Mouse (Mus musculus) midbrain, embryonic 13.5 days (tissue): ENCODE measurements around the gene Unc5b. TPM values are rescaled to one million over a fixed set of nuclear protein-coding genes. Genes with fewer than 3 reads are reported as not detected.

ENCODE experiments used
- ATAC-seq: fragments of 200-750 bp; cut with Nextera tagmentation; 2 replicates; pipeline ENCODE4 v1.8.0; 2017; ENCODE audit warnings: mild to moderate bottlenecking, moderate TSS enrichment, moderate library complexity
- H3K27ac ChIP-seq: fragments of 300-500 bp; sonication (generic); 2 replicates; pipeline ENCODE4 v1.5.1; 2015; ENCODE audit warnings: inconsistent platforms, mild to moderate bottlenecking, moderate library complexity
- H3K27me3 ChIP-seq: fragments of 300-500 bp; sonication (generic); 2 replicates; pipeline ENCODE4 v1.6.1; 2015; ENCODE audit warnings: mild to moderate bottlenecking, inconsistent platforms
- H3K36me3 ChIP-seq: fragments of 300-500 bp; sonication (generic); 2 replicates; pipeline ENCODE4 v1.6.1; 2015; ENCODE audit warnings: mild to moderate bottlenecking, inconsistent platforms
- H3K4me1 ChIP-seq: fragments of 300-500 bp; sonication (generic); replicated peaks from 2 replicates; pipeline ENCODE4 v1.6.1; 2015; ENCODE audit warnings: inconsistent platforms
- H3K4me2 ChIP-seq: fragments of 300-500 bp; sonication (generic); replicated peaks from 2 replicates; pipeline ENCODE4 v1.6.1; 2015; ENCODE audit warnings: moderate library complexity, mild to moderate bottlenecking, inconsistent platforms
- H3K4me3 ChIP-seq: fragments of 300-500 bp; sonication (generic); replicated peaks from 2 replicates; pipeline ENCODE4 v1.5.1; 2015; ENCODE audit warnings: mild to moderate bottlenecking, inconsistent platforms
- H3K9ac ChIP-seq: fragments of 300-500 bp; sonication (generic); replicated peaks from 2 replicates; pipeline ENCODE4 v1.6.1; 2015; ENCODE audit warnings: mild to moderate bottlenecking, inconsistent platforms
- H3K9me3 ChIP-seq: fragments of 300-500 bp; sonication (generic); 2 replicates; pipeline ENCODE4 v1.6.1; 2016; ENCODE audit warnings: mild to moderate bottlenecking, inconsistent platforms
- WGBS: fragments of 180-500 bp; shearing (Covaris S2); methylation state at CpG from one replicate; pipeline ENCODE4 v1.1.7; 2015; 5-methylcytosine and 5-hydroxymethylcytosine counted together
- polyA plus RNA-seq: library from polyadenylated mRNA; unstranded; fragments of >200 nt; fragmentation: Nextera tagmentation; extraction: Ambion mirVana; gene quantifications from 2 replicates; pipeline ENCODE4 v1.2.1, GENCODE M21; 2015

Gene Unc5b
- polyA plus RNA-seq, 1 experiment from 2014 or later, result 4.0 TPM

GRCm38 (mm10) chr10:60767400-60767799 is 64.0 kb downstream of the Unc5b start:
- ATAC-seq, result no peak
- Histone ChIP-seq H3K4me1 (no peaks in the 10 kb centered on the region), H3K27me3 (no peaks in the 10 kb centered on the region), H3K9ac (no peak overlapping the region), H3K27ac (no peak overlapping the region), H3K4me3 (no peak overlapping the region), H3K36me3 (peaks cover 6% of the 10 kb centered on the region; the same call in 1 of the 2 replicates), H3K9me3 (no peaks in the 10 kb centered on the region), H3K4me2 (no peak overlapping the region)
- WGBS, result 90% methylated on average over 7 of the region's 7 CpGs

DNA sequence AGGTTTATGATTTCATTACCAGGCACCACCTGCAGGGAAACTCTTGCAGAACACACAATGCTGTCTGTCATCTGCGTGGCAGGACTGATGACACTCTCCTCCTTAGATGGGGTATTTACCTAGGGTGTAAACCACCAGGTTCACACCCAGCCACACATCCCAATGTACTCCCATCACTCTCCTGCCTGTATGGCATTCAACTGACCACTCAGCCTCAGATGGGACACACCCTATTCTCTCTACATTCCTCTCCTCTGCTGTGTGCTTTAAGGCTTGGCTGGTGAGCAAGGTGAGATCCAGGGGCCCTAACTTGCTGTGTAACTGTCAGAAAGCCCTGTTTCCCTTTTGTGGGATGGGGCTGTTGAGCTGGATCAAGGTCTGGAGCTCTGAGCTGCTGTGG is 69.3 kb downstream of the Unc5b start:
- Histone ChIP-seq H3K36me3 (peaks cover 6% of the 10 kb centered on the region; the same call in 1 of the 2 replicates), H3K9ac (no peak overlapping the region), H3K27me3 (0 out of 2 replicates have a peak, but pooled peaks cover 6% of the 10 kb centered on the region), H3K4me3 (no peak overlapping the region), H3K4me1 (no peaks in the 10 kb centered on the region), H3K4me2 (no peak overlapping the region), H3K27ac (no peak overlapping the region), H3K9me3 (no peaks in the 10 kb centered on the region)
- ATAC-seq, result no peak
- 88% methylated on average over 1 of the region's 1 CpGs for WGBS

- 5% methylated on average over 14 of the region's 14 CpGs for WGBS
- ATAC-seq, result peak; percentile 88
- H3K9ac ChIP-seq, result no peak overlapping the region
Measured at GRCm38 (mm10) chr10:60760377-60760776, 71.0 kb downstream of the Unc5b start.

GRCm38 (mm10) chr10:60756992-60757391 is 74.4 kb downstream of the Unc5b start:
- Histone ChIP-seq H3K27ac (no peak overlapping the region), H3K9ac (no peak overlapping the region), H3K4me1 (peaks cover 5% of the 10 kb centered on the region), H3K9me3 (no peaks in the 10 kb centered on the region), H3K36me3 (no peaks in the 10 kb centered on the region), H3K4me3 (no peak overlapping the region), H3K27me3 (0 out of 2 replicates have a peak, but pooled peaks cover 6% of the 10 kb centered on the region), H3K4me2 (no peak overlapping the region)
- no peak for ATAC-seq
- 6% methylated on average over 7 of the region's 7 CpGs for WGBS

More at GRCm38 (mm10) chr10:60760377-60760776, 71.0 kb downstream of the Unc5b start:
- H3K4me2 ChIP-seq, result no peak overlapping the region
- no peaks in the 10 kb centered on the region for H3K4me1 ChIP-seq
- H3K36me3 ChIP-seq, result no peaks in the 10 kb centered on the region
- H3K27ac ChIP-seq, result no peak overlapping the region; the same call in 1 of the 2 replicates
- 0 out of 2 replicates have a peak, but pooled peaks cover 6% of the 10 kb centered on the region for H3K27me3 ChIP-seq
- H3K9me3 ChIP-seq, result no peaks in the 10 kb centered on the region
- no peak overlapping the region for H3K4me3 ChIP-seq

DNA sequence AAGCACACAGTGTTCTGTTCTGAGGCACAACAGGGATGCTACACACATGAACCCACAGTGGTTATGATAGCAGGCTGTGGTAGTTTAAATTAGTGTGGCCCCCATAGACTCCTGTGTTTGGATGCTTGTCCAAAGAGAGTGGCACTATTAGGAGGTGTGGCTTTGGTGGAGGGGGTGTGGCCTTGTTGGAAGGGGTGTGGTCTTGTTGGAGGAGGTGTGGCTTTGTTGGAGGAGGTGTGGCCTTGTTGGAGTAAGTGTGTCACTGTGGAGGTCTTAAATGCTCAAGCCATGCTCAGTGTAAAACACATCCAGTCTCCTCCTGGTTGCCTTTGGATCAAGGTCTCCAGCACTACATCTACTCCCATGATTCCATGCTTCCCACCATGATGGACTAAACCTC is 75.2 kb downstream of the Unc5b start:
- Histone ChIP-seq H3K4me1 (peaks cover 13% of the 10 kb centered on the region), H3K27me3 (0 out of 2 replicates have a peak, but pooled peaks cover 6% of the 10 kb centered on the region), H3K9ac (no peak overlapping the region), H3K9me3 (no peaks in the 10 kb centered on the region), H3K4me2 (no peak overlapping the region), H3K4me3 (no peak overlapping the region), H3K27ac (no peak overlapping the region), H3K36me3 (no peaks in the 10 kb centered on the region)
- no peak for ATAC-seq

- Histone ChIP-seq H3K9me3 (no peaks in the 10 kb centered on the region), H3K4me2 (no peak overlapping the region), H3K4me3 (no peak overlapping the region), H3K27me3 (0 out of 2 replicates have a peak, but pooled peaks cover 6% of the 10 kb centered on the region), H3K27ac (no peak overlapping the region), H3K4me1 (peaks cover 25% of the 10 kb centered on the region), H3K36me3 (peaks cover 6% of the 10 kb centered on the region; the same call in 1 of the 2 replicates), H3K9ac (no peak overlapping the region)
- WGBS, result 75% methylated on average over 8 of the region's 8 CpGs
- no peak for ATAC-seq
Measured at GRCm38 (mm10) chr10:60753941-60754340, 77.4 kb downstream of the Unc5b start.

DNA sequence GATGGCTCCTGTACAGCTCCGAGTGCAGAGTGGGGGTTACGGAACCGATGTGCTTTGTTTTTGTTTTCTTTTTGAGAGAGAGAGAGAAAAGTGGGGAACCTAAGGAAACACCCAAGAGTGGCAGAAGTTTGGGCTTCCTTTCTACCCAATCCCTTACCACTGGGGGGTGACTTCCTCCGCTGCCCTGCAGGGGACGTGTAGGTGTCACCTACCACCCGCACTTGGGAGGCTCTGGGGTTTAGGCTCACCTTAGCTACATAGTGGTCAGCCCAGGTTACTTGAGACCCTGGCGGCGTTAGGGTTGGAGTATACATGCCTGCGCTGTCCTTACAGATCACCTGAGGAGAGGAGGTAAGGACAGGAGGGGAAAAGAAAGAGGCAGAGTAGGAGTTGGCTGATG is 78.1 kb downstream of the Unc5b start:
- no peaks in the 10 kb centered on the region for H3K9me3 ChIP-seq
- 72% methylated on average over 9 of the region's 9 CpGs for WGBS
- no peak overlapping the region for H3K27ac ChIP-seq
- ATAC-seq, result no peak
- H3K4me2 ChIP-seq, result no peak overlapping the region
- 0 out of 2 replicates have a peak, but pooled peaks cover 1% of the 10 kb centered on the region for H3K27me3 ChIP-seq
- peaks cover 32% of the 10 kb centered on the region for H3K4me1 ChIP-seq
- H3K4me3 ChIP-seq, result no peak overlapping the region
- H3K9ac ChIP-seq, result no peak overlapping the region
- H3K36me3 ChIP-seq, result peaks cover 11% of the 10 kb centered on the region; the same call in 1 of the 2 replicates

GRCm38 (mm10) chr10:60752040-60753020 is 79.1 kb downstream of the Unc5b start, which contains the start of gene Slc29a3:
Gene Slc29a3 (minus strand): TSS chr10:60752794.
- H3K4me3 ChIP-seq, result peak within 1 kb of the TSS; percentile 54
- H3K9ac ChIP-seq, result peak within 1 kb of the TSS; percentile 69
- peak within 1 kb of the TSS; percentile 59 for H3K4me2 ChIP-seq
- H3K36me3 ChIP-seq, result peaks cover 11% of the 10 kb centered on the region; the same call in 1 of the 2 replicates
- peaks cover 40% of the 10 kb centered on the region for H3K4me1 ChIP-seq
- no peaks in the 10 kb centered on the region for H3K27me3 ChIP-seq
- H3K9me3 ChIP-seq, result no peaks in the 10 kb centered on the region
- peak within 1 kb of the TSS; percentile 41 for H3K27ac ChIP-seq
- ATAC-seq, result peak; percentile 92
- 5% methylated on average over 41 of the region's 41 CpGs for WGBS

DNA sequence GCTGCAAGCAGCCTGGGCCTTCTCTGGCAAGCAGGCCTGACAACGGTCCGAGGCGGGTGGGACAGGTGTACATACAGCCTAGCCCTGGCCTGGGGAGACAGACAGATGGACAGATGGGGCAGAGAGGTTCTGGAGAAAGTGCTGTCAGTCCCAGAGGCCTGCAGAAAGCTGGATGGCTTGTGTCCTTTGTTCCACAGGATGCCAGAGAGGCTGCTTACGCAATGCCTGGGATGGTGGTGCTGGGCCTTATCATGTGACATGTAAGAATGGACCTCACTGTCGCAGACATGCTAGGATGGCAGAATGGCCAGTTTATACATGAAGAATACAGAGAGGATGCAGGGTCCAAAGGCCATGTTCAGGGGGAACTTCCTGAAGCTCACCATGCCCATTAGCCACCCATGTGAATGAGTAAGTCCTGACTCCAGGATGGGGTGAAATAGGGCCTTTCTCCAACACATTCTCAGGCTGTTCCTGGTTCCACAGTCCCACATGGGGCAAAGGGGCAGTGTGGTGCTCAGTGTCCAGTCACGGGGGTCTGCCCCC is 83.6 kb downstream of the Unc5b start:
- Histone ChIP-seq H3K4me2 (no peak overlapping the region), H3K36me3 (peaks cover 11% of the 10 kb centered on the region; the same call in 1 of the 2 replicates), H3K27me3 (no peaks in the 10 kb centered on the region), H3K9ac (peak overlapping the region; percentile 40; the same call in 1 of the 2 replicates), H3K4me1 (peaks cover 50% of the 10 kb centered on the region), H3K9me3 (no peaks in the 10 kb centered on the region), H3K4me3 (no peak overlapping the region), H3K27ac (no peak overlapping the region)
- ATAC-seq, result no peak
- WGBS, result 89% methylated on average over 6 of the region's 6 CpGs

DNA sequence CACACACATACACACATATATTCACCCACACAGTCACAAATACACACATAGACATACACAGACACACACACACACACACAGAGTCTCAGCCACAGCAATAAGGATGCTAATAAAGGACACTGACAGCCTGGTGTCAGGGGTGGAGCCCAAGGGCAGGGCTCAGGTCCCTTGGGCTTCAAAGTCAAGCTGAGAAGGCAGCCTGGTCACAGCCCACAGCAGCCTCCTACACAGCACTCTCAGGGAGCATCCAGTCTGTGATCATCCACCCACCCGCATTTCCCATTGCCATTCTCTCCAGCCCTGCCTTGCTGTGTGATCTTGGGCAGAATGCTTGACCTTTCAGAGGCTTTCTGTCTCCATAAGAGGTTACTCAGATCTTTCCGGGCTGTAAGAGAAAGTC is 84.9 kb downstream of the Unc5b start:
- no peak overlapping the region for H3K27ac ChIP-seq
- H3K36me3 ChIP-seq, result peaks cover 14% of the 10 kb centered on the region; the same call in 1 of the 2 replicates
- 88% methylated on average over 2 of the region's 2 CpGs for WGBS
- no peak overlapping the region for H3K4me2 ChIP-seq
- H3K9me3 ChIP-seq, result no peaks in the 10 kb centered on the region
- peaks cover 43% of the 10 kb centered on the region for H3K4me1 ChIP-seq
- no peaks in the 10 kb centered on the region for H3K27me3 ChIP-seq
- no peak overlapping the region for H3K9ac ChIP-seq
- ATAC-seq, result no peak
- no peak overlapping the region for H3K4me3 ChIP-seq

- WGBS, result 94% methylated on average over 14 of the region's 14 CpGs
- no peak overlapping the region for H3K27ac ChIP-seq
- ATAC-seq, result no peak
- H3K4me3 ChIP-seq, result no peak overlapping the region
- no peaks in the 10 kb centered on the region for H3K27me3 ChIP-seq
- no peak overlapping the region for H3K4me2 ChIP-seq
- no peak overlapping the region for H3K9ac ChIP-seq
- peaks cover 33% of the 10 kb centered on the region for H3K4me1 ChIP-seq
- peaks cover 10% of the 10 kb centered on the region; the same call in 1 of the 2 replicates for H3K36me3 ChIP-seq
- no peaks in the 10 kb centered on the region for H3K9me3 ChIP-seq
Measured at GRCm38 (mm10) chr10:60744543-60745290, 86.7 kb downstream of the Unc5b start.
